Mouse (Mus musculus): ENCODE measurements around the gene Xylt1. TPM values are rescaled to one million over a fixed set of nuclear protein-coding genes. Genes with fewer than 3 reads are reported as not detected.

The Xylt1 gene
- total and polyA plus RNA-seq, 3 experiments = 9.0 to 13.3 TPM; not detected in 1

DNA sequence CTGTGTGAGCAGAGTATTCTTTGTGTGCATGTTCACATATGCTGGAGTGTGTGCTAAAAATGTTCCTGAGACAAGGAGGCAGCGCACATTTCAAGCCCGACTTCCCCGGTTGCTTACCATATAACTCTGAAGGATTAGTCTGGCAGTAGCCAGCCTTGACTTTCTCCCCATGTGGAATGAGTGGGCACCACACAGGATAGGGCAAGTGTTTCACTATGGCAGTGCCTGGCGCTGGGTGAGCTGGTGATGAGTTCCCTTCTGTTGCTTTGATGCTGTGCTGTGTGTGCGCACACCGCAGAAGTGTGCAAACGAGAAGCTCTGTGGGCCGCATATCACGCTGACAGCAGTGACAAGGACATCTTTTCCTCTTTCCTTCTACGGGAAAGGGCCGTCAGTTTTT is 56.1 kb downstream of the Xylt1 start:
- Histone ChIP-seq H3K9ac (ENCODE audit: control insufficient read depth, low read depth, low read length, poor library complexity, severe bottlenecking) (no peak overlapping the region), H3K4me1 (ENCODE audit: control insufficient read depth in 1 of 2, insufficient read depth in 2 of 2, low read length in 2 of 2) (no peaks in the 10 kb centered on the region), H3K4me3 (ENCODE audit: control insufficient read depth in 1 of 2, insufficient read depth in 1 of 2, low read depth in 2 of 2, low read length in 2 of 2) (no peak overlapping the region), H3K27me3 (ENCODE audit: control insufficient read depth in 1 of 2, insufficient read depth in 2 of 2, low read length in 2 of 2) (no peaks in the 10 kb centered on the region), H3K79me2 (ENCODE audit: control insufficient read depth, insufficient read depth, low read length, poor library complexity) (no peaks in the 10 kb centered on the region; the same call in 1 of the 2 replicates), H3K36me3 (ENCODE audit: control insufficient read depth in 1 of 2, insufficient read depth in 2 of 2, low read length in 2 of 2) (no peaks in the 10 kb centered on the region), H3K27ac (ENCODE audit: control insufficient read depth, low read depth, low read length) (no peak overlapping the region), H3K9me3 (replicated peaks; ENCODE audit: insufficient read depth, low read length) (no peaks in the 10 kb centered on the region)
- DNase-seq (ENCODE audit: low read depth, low spot score) = no peak
- TF ChIP-seq TAL1 (IDR thresholded peaks at IDR 0.05; ENCODE audit: low read length) (no peak), JUND (IDR thresholded peaks at IDR 0.05; ENCODE audit: low read depth, low read length) (no peak), MXI1 (IDR thresholded peaks at IDR 0.05; ENCODE audit: low read depth, low read length) (no peak), MAZ (IDR thresholded peaks at IDR 0.05; ENCODE audit: low read depth, low read length) (no peak), TCF12 (IDR thresholded peaks at IDR 0.05; ENCODE audit: low read depth, low read length) (no peak), USF1 (IDR thresholded peaks at IDR 0.05; ENCODE audit: low read depth, low read length) (no peak), ZNF384 (IDR thresholded peaks at IDR 0.05; ENCODE audit: low read depth, low read length) (no peak), KAT2A (conservative IDR thresholded peaks at IDR 0.05; ENCODE audit: low read depth, low read length) (no peak), MYB (IDR thresholded peaks at IDR 0.05; ENCODE audit: low read depth, low read length) (no peak), ZC3H11A (IDR thresholded peaks at IDR 0.05; ENCODE audit: low read depth, low read length) (no peak), MYC (IDR thresholded peaks at IDR 0.05; ENCODE audit: low read depth, low read length) (no peak), MAX (IDR thresholded peaks at IDR 0.05; ENCODE audit: low read length) (no peak), GATA1 (IDR thresholded peaks at IDR 0.05; ENCODE audit: low read depth, low read length) (no peak), E2F4 (IDR thresholded peaks at IDR 0.05; ENCODE audit: borderline replicate concordance, low read depth, low read length) (no peak), ZKSCAN1 (IDR thresholded peaks at IDR 0.05; ENCODE audit: low read depth, low read length) (no peak)

DNA sequence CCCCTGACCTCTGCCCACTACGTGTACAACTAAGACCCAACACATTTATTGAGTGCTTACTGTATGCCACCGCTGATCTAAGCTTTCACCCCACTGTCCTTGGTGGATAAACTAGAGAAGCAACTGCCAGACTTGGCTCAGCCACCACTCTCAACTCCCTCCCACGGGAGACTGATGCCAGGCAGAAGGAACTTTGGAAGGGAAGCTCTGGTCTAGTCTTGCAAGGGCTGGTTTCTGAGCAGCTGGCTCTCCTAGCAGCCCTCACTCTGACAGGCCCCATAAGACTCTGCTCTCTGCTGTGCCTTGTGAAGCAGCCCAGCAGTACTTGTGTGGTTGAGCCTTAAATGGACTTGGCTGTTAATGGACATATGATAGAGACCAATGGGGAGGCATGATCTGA is 60.2 kb downstream of the Xylt1 start:
- no peaks in the 10 kb centered on the region; a peak in 1 of 4 replicates for H3K36me3 ChIP-seq (ENCODE audit: control insufficient read depth in 1 of 2, insufficient read depth in 2 of 2, low read length in 2 of 2)

DNA sequence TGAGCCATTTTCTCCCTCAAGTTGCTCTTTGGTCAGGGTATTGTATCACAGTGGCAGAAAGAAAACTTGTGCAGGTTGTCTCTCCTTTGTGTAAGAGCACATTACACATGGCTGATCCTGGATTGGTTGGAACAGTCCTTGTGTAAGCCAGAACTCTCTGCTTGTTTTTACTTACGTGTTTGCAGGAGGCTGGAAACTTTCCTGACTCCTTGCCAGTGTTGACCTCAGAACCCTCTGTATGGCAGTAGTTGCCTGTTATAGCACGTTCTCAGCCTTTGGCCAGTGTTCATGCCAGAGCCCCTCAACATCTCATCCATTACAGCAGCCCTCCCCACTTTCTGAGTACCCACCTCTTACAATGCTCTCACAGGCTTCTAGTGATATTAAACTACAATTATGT is 61.9 kb downstream of the Xylt1 start:
- DNase-seq (ENCODE audit: low read depth, low spot score) = no peak
- H3K9me3 ChIP-seq (replicated peaks; ENCODE audit: insufficient read depth, low read length) = no peaks in the 10 kb centered on the region
- no peak overlapping the region for H3K9ac ChIP-seq (ENCODE audit: control insufficient read depth, low read depth, low read length, poor library complexity, severe bottlenecking)
- H3K4me1 ChIP-seq (ENCODE audit: control insufficient read depth in 1 of 2, insufficient read depth in 2 of 2, low read length in 2 of 2) = no peaks in the 10 kb centered on the region
- TF ChIP-seq CHD1 (IDR thresholded peaks at IDR 0.05; ENCODE audit: low read depth, low read length) (no peak), MAZ (IDR thresholded peaks at IDR 0.05; ENCODE audit: low read depth, low read length) (no peak), ZNF384 (IDR thresholded peaks at IDR 0.05; ENCODE audit: low read depth, low read length) (no peak), GABPA (IDR thresholded peaks at IDR 0.05; ENCODE audit: low read depth, low read length) (no peak), MYC (IDR thresholded peaks at IDR 0.05; ENCODE audit: low read depth, low read length) (no peak), ETS1 (IDR thresholded peaks at IDR 0.05; ENCODE audit: low read depth, low read length) (no peak), ZMIZ1 (IDR thresholded peaks at IDR 0.05; ENCODE audit: low read depth, low read length) (no peak), TAL1 (IDR thresholded peaks at IDR 0.05; ENCODE audit: low read length) (no peak), CTCF (IDR thresholded peaks at IDR 0.05 in 2 of 3, conservative IDR thresholded peaks at IDR 0.05 in 1 of 3; ENCODE audit: control insufficient read depth in 1 of 3, insufficient read depth in 1 of 3, low read depth in 2 of 3, low read length in 3 of 3, poor library complexity in 1 of 3, severe bottlenecking in 1 of 3) (no peak), RCOR1 (IDR thresholded peaks at IDR 0.05; ENCODE audit: low read depth, low read length) (no peak), TBP (IDR thresholded peaks at IDR 0.05; ENCODE audit: low read depth, low read length) (no peak), MEF2A (IDR thresholded peaks at IDR 0.05; ENCODE audit: extremely low read depth, insufficient replicate concordance, low read depth, low read length, poor library complexity, severe bottlenecking) (no peak), MYB (IDR thresholded peaks at IDR 0.05; ENCODE audit: low read depth, low read length) (no peak), RAD21 (IDR thresholded peaks at IDR 0.05; ENCODE audit: low read depth, low read length) (no peak)
- H3K4me3 ChIP-seq (ENCODE audit: control insufficient read depth in 1 of 2, insufficient read depth in 1 of 2, low read depth in 2 of 2, low read length in 2 of 2) = no peak overlapping the region
- H3K27ac ChIP-seq (ENCODE audit: control insufficient read depth, low read depth, low read length) = no peak overlapping the region
- no peaks in the 10 kb centered on the region; a peak in 1 of 4 replicates for H3K36me3 ChIP-seq (ENCODE audit: control insufficient read depth in 1 of 2, insufficient read depth in 2 of 2, low read length in 2 of 2)
- H3K79me2 ChIP-seq (ENCODE audit: control insufficient read depth, insufficient read depth, low read length, poor library complexity) = no peaks in the 10 kb centered on the region
- H3K27me3 ChIP-seq (ENCODE audit: control insufficient read depth in 1 of 2, insufficient read depth in 2 of 2, low read length in 2 of 2) = no peaks in the 10 kb centered on the region

More for the DNA sequence above, 60.2 kb downstream of the Xylt1 start:
- Histone ChIP-seq H3K9ac (ENCODE audit: control insufficient read depth, low read depth, low read length, poor library complexity, severe bottlenecking) (no peak overlapping the region), H3K9me3 (replicated peaks; ENCODE audit: insufficient read depth, low read length) (no peaks in the 10 kb centered on the region), H3K27me3 (ENCODE audit: control insufficient read depth in 1 of 2, insufficient read depth in 2 of 2, low read length in 2 of 2) (no peaks in the 10 kb centered on the region), H3K4me3 (ENCODE audit: control insufficient read depth in 1 of 2, insufficient read depth in 1 of 2, low read depth in 2 of 2, low read length in 2 of 2) (no peak overlapping the region), H3K4me1 (ENCODE audit: control insufficient read depth in 1 of 2, insufficient read depth in 2 of 2, low read length in 2 of 2) (no peaks in the 10 kb centered on the region), H3K79me2 (ENCODE audit: control insufficient read depth, insufficient read depth, low read length, poor library complexity) (no peaks in the 10 kb centered on the region), H3K27ac (ENCODE audit: control insufficient read depth, low read depth, low read length) (no peak overlapping the region)
- DNase-seq (ENCODE audit: low read depth, low spot score) = no peak
- TF ChIP-seq E2F4 (IDR thresholded peaks at IDR 0.05; ENCODE audit: borderline replicate concordance, low read depth, low read length) (no peak), POLR2AphosphoS2 (IDR thresholded peaks at IDR 0.05; ENCODE audit: low read length) (no peak)

All from MEL (cell line).